Mouse (Mus musculus) forebrain, embryonic 10.5 days (tissue): ENCODE data around the gene Depdc7. TPM values are rescaled to one million over a fixed set of nuclear protein-coding genes. Genes with fewer than 3 reads are reported as not detected.

Source experiments
- DNase-seq: peaks from one replicate; pipeline ENCODE4 v3.0.0-alpha.2; 2017; ENCODE audit warnings: low spot score; ENCODE audit errors: extremely low spot score
- H3K27ac ChIP-seq: fragments of 300-500 bp; sonication (generic); 2 replicates; pipeline ENCODE4 v1.5.1; 2016; ENCODE audit warnings: mild to moderate bottlenecking
- H3K27me3 ChIP-seq: fragments of 300-500 bp; sonication (generic); 2 replicates; pipeline ENCODE4 v1.6.1; 2016; ENCODE audit warnings: mild to moderate bottlenecking; ENCODE audit not compliant: poor library complexity, severe bottlenecking
- H3K36me3 ChIP-seq: fragments of 300-500 bp; sonication (generic); replicated peaks from 2 replicates; pipeline ENCODE4 v1.6.1; 2016; ENCODE audit warnings: mild to moderate bottlenecking, moderate library complexity
- H3K4me1 ChIP-seq: fragments of 300-500 bp; sonication (generic); 2 replicates; pipeline ENCODE4 v1.6.1; 2016
- H3K4me3 ChIP-seq: fragments of 300-500 bp; sonication (generic); 2 replicates; pipeline ENCODE4 v1.5.1; 2016; ENCODE audit warnings: mild to moderate bottlenecking, moderate library complexity
- H3K9me3 ChIP-seq: fragments of 300-500 bp; sonication (generic); 2 replicates; pipeline ENCODE4 v1.6.1; 2016; ENCODE audit warnings: mild to moderate bottlenecking, moderate library complexity
- WGBS: fragments of 180-500 bp; shearing (Covaris S2); methylation state at CpG from one replicate; pipeline ENCODE4 v1.1.7; 2016; 5-methylcytosine and 5-hydroxymethylcytosine counted together
- polyA plus RNA-seq: library from polyadenylated mRNA; unstranded; fragments of >200 nt; fragmentation: Nextera tagmentation; extraction: Ambion mirVana; gene quantifications from 2 replicates; pipeline ENCODE4 v1.2.1, GENCODE M21; 2016

Depdc7 gene
- polyA plus RNA-seq, 1 experiment from 2014 or later: 3.2 TPM

DNA sequence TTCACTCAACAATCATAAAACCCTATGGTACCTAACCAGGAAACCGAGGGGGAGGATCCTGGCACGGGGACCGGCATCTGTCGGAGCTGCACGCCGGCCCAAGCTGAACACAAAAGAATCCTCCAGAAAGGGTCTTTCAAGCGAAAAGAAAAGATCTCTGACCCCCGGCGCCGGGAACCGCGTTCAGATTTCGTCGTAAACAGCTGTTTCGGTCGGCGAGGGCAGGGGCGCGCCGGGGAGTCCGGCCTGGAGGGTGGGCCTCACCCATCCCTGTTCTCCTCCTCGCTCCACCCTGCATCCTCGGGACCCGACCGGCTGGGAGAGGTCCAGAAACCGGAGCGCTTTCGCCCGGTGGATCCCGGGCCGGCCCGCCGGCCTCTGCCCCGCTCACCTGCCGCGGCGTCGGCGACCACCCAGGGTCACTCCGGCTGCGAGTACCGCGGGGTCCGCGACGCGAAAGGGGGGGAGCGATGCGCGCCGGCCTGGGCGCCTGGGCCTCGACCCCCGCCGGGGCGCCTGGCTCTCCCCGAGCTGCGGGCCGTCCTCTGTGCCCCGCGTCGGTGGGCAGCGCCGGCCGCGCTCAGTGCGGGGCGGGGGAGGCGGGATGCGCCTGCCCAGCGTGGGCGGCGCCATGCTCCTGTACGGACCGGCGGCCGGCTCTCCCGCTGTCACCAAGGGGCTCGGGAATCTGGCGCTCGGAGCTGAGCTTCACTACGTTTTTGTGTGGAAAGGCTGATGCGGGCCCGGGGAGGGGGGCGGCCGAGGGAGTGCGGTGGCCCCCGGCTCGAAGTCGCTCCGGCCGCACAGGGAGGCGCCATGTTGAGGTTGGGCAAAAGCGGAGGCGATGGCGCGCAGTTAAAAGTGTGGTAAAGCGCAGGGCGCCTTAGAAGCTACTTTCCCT, 30.8 kb downstream of the Depdc7 start, which contains the start of gene Tcp11l1:
Gene Tcp11l1 (minus strand): TSS at position 585 of the 901 bp plus-strand sequence.
- peaks cover 37% of the 10 kb centered on the region for H3K4me1 ChIP-seq
- H3K36me3 ChIP-seq: peaks cover 4% of the 10 kb centered on the region; the same call in 1 of the 2 replicates
- H3K27me3 ChIP-seq: peaks cover 16% of the 10 kb centered on the region
- under 1% methylated on average over 99 of the region's 99 CpGs for WGBS
- peak within 1 kb of the TSS; percentile 98 for H3K27ac ChIP-seq
- peak; percentile 69 for DNase-seq
- H3K4me3 ChIP-seq: peak within 1 kb of the TSS; percentile 93
- H3K9me3 ChIP-seq: no peaks in the 10 kb centered on the region

DNA sequence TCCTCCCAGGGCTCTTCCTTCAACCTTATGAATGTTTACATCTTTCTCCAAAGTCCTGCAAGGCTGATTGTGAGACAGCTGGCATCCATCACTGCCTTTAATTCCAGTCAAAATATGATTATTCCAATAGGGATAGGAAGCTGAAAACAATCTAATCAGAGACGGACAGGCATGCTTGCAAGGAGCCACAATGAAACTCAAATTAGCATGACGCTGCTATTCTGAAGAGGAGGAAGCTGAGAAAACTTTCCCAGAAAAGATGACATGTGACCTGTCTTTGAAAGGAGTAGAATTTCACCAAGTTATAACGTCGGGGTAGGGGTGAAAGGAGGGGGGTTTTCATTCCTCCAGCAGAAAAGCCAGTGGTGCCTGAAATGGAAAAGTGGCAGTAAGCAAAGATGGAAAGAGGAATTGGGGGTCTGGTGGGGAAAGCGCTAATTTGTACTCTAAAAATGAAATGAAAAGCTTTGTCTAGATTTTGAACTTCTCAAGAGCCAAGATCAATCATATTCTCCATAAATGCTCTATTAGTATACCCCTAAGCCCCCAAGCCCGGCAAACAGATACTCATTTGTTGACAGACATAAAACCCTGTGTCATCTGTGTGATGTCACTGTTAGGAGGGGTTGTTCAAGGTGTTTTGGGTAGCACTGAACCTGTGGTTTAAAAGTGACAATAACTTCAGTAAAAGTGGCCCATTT, 31.9 kb downstream of the Depdc7 start:
- WGBS: 36% methylated on average over 6 of the region's 6 CpGs
- peak overlapping the region; percentile 98; the same call in 1 of the 2 replicates for H3K27ac ChIP-seq

DNA sequence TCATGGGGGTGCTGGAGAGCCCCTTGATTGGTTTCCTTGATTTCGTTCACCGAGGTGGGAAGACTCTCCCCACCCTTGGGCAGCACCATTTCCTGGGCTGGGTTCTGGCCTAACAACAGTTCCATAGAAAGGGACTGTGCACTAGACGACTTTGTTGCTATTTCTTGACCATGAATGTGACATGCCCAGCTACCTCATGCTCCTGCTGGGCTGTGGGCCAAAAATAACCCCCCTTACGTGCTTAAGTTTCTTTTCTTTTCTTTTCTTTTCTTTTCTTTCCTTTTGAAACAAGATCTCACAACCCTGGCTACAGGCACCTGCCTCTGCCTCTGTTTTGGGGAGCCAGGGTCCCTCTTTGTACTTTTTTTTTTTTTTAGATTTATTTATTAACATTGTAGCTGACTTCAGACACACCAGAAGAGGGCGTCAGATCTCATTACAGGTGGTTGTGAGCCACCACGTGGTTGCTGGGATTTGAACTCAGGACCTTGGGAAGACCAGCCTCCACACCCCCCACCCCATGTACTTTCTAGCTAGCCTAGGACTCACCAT, 32.8 kb downstream of the Depdc7 start:
- DNase-seq: no peak
- Histone ChIP-seq H3K9me3 (no peaks in the 10 kb centered on the region), H3K4me3 (no peak overlapping the region), H3K27ac (no peak overlapping the region), H3K36me3 (peaks cover 15% of the 10 kb centered on the region), H3K27me3 (peaks cover 16% of the 10 kb centered on the region), H3K4me1 (peaks cover 48% of the 10 kb centered on the region)
- WGBS: 74% methylated on average over 6 of the region's 6 CpGs

More for the DNA sequence above, 31.9 kb downstream of the Depdc7 start:
- Histone ChIP-seq H3K4me3 (peak overlapping the region; percentile 93), H3K27me3 (peaks cover 16% of the 10 kb centered on the region), H3K36me3 (peaks cover 6% of the 10 kb centered on the region), H3K9me3 (no peaks in the 10 kb centered on the region), H3K4me1 (peaks cover 38% of the 10 kb centered on the region)
- no peak for DNase-seq

DNA sequence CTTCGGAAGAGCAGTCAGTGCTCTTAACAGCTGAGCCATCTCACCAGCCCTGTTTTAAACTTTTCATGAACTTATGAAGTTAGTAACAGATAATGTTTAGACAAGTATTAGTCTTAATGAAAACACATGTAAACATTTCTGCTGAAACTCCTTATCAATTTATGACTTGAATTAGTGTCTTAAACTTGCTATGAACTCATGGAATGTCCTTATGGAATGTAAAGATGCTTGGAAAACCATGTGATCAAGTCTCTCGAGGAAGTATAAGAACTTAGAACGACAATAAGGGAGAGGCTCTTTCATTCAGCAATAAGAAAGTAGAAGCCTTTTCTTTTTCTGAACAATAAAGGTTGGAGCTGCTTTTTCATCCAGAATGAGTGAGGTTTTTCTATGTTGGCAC, 38.3 kb downstream of the Depdc7 start:
- 91% methylated on average over 3 of the region's 3 CpGs for WGBS
- no peaks in the 10 kb centered on the region for H3K27me3 ChIP-seq
- H3K9me3 ChIP-seq: no peaks in the 10 kb centered on the region
- no peak overlapping the region for H3K27ac ChIP-seq
- peaks cover 25% of the 10 kb centered on the region for H3K36me3 ChIP-seq
- DNase-seq: no peak
- H3K4me1 ChIP-seq: peaks cover 12% of the 10 kb centered on the region
- H3K4me3 ChIP-seq: no peak overlapping the region

DNA sequence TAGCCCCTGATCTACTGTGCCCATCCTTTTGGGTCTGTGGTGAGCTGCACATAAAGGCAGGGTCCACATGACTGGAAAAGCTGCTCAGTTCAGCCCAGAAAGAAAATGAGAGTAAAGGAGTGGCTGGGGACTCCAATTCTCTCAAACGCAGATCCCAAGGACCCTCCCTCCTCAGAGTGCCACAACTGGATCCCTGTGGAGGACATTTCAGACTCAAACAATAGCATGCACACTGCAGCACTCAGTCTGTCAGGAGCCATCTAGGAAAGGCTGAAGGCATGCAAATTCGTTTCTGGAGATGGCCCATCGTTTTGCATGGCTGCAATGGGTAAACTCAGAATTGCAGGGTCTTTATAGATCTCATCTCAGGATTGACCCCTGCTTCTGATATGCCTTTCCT, 39.5 kb downstream of the Depdc7 start:
- WGBS: 71% methylated on average over 3 of the region's 3 CpGs
- H3K4me3 ChIP-seq: no peak overlapping the region
- H3K4me1 ChIP-seq: peaks cover 12% of the 10 kb centered on the region
- no peak overlapping the region for H3K27ac ChIP-seq
- H3K27me3 ChIP-seq: no peaks in the 10 kb centered on the region
- DNase-seq: no peak
- H3K36me3 ChIP-seq: peaks cover 24% of the 10 kb centered on the region
- no peaks in the 10 kb centered on the region for H3K9me3 ChIP-seq

DNA sequence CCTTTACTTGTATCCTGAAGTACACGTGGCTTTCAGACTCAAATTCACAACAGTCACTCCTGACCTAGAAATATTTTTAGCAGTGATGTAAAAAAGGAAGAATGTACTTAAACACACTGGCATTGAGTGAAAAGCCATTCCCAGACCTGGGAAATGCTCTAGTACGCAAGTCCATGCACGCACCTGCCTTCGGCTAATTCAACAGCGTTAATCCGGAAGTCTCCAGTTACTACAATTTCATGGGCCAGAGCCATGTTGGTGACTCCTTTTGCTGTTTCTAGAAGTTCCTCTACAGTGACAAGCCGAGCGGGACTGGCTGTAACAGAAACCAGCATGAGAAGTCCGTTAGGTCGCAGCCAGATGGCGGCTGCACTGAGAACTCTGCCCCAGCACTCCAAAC, 43.0 kb downstream of the Depdc7 start:
- no peaks in the 10 kb centered on the region for H3K4me1 ChIP-seq
- H3K27me3 ChIP-seq: no peaks in the 10 kb centered on the region
- no peak overlapping the region for H3K27ac ChIP-seq
- H3K4me3 ChIP-seq: no peak overlapping the region
- no peak for DNase-seq
- no peaks in the 10 kb centered on the region for H3K9me3 ChIP-seq
- WGBS: 90% methylated on average over 11 of the region's 11 CpGs
- peaks cover 21% of the 10 kb centered on the region for H3K36me3 ChIP-seq

DNA sequence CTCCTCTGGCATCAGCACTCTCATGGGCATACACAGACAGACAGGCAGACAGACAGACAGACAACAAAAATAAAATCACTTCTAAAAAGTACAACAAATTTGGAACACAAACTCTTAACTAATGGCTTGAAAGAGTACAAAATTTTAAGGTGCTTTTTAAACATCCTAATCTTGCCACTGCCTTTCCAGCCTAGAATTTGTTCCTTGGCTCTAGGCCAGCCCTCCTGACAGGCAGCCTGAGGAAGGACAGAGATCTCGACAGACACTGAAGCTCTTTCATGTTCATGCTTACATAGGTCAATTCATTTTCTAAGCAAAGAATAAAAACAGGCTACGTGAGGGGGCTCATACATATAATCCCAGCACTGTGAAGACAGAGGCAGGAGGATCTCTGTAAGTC, 50.1 kb downstream of the Depdc7 start:
- Histone ChIP-seq H3K27ac (no peak overlapping the region), H3K36me3 (peaks cover 4% of the 10 kb centered on the region), H3K4me1 (peaks cover 18% of the 10 kb centered on the region), H3K4me3 (no peak overlapping the region), H3K27me3 (no peaks in the 10 kb centered on the region), H3K9me3 (no peaks in the 10 kb centered on the region)
- WGBS: 84% methylated on average over 2 of the region's 2 CpGs
- no peak for DNase-seq

DNA sequence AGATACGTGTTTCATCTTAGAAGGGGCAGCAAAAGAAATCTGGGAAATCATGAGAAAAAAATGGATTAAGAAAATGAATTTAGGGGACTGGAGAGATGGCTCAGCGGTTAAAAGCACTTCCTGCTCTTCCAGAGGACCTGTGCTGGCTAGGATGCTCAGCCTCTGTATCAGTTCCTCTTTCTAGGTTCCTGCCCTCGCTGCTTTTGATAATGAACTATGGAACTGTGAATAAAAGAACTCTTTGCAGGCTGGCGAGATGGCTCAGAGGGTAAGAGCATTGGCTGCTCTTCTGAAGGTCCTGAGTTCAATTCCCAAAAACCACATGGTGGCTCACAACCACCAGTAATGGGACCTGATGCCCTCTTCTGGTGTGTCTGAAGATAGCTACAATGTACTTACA, 52.0 kb downstream of the Depdc7 start:
- no peak for DNase-seq
- no peaks in the 10 kb centered on the region for H3K27me3 ChIP-seq
- no peaks in the 10 kb centered on the region for H3K9me3 ChIP-seq
- H3K27ac ChIP-seq: no peak overlapping the region
- peaks cover 18% of the 10 kb centered on the region for H3K4me1 ChIP-seq
- no peak overlapping the region for H3K4me3 ChIP-seq
- H3K36me3 ChIP-seq: no peaks in the 10 kb centered on the region
- 82% methylated on average over 4 of the region's 4 CpGs for WGBS

DNA sequence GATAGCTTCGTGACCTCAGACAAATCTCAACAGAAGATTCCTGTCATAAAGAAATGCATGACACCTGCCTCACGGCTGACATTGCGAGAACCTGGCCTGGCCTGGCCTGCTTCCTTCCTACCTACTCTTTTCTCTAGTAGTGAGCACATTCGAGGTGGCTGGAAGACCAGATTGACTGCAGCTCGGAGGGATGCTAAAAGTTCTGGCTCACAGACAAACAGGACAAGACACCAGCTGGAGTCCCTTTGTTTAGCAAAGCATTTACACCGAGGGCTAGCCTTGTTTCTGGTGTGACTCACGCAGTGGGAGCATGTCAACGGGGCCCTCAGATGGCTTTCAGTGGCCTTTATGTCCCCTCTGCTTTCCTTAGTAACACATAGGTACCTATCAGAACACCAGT, 54.0 kb downstream of the Depdc7 start:
- WGBS: 84% methylated on average over 8 of the region's 8 CpGs

DNA sequence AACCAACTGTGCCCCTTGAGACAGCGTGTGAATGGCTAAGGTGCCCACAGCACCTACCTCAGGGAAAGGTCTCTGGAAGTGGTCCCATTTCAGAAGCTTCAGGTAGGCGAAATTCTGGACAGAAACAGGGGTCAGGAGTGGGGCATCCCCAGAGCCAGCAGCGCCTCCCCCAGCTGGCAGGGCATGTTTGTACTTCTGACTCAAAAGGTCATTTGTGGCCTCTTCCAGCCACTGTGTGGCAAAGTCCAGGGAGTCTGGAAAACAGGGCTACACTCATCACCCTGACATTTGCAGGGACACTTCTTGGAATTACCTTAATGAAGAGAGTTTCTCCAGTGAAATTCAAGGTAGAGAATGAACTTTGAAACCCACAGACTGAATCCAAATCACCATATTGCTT, 54.4 kb downstream of the Depdc7 start:
- peaks cover 21% of the 10 kb centered on the region for H3K4me1 ChIP-seq
- H3K36me3 ChIP-seq: peaks cover 14% of the 10 kb centered on the region
- H3K27me3 ChIP-seq: no peaks in the 10 kb centered on the region
- no peak for DNase-seq
- WGBS: 83% methylated on average over 3 of the region's 3 CpGs
- H3K27ac ChIP-seq: no peak overlapping the region
- H3K9me3 ChIP-seq: no peaks in the 10 kb centered on the region
- H3K4me3 ChIP-seq: no peak overlapping the region

More for the DNA sequence above, 54.0 kb downstream of the Depdc7 start:
- peaks cover 10% of the 10 kb centered on the region for H3K36me3 ChIP-seq
- H3K4me1 ChIP-seq: peaks cover 21% of the 10 kb centered on the region
- H3K4me3 ChIP-seq: no peak overlapping the region
- H3K27me3 ChIP-seq: no peaks in the 10 kb centered on the region
- H3K9me3 ChIP-seq: no peaks in the 10 kb centered on the region
- no peak for DNase-seq
- H3K27ac ChIP-seq: no peak overlapping the region

DNA sequence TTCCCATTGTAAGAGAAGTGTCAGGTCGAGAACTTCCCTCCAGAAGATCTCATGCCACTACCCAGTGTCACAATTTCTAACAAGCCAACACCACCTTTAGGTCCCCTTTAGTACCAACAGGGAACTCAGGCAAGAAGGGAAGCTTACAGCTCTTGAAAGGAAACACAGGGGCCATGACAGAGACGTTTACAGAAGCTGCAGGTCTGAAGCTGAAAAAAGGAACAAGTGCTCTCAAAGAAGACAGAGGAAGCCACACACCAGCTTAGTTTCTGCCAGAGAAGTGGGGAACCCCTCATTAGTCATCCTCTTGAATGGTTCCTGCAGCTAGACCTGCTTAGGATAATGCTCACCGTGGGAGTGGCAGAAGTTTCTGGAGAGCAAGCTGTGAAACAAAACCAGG, 55.4 kb downstream of the Depdc7 start:
- H3K27me3 ChIP-seq: no peaks in the 10 kb centered on the region
- no peak overlapping the region for H3K4me3 ChIP-seq
- no peaks in the 10 kb centered on the region for H3K9me3 ChIP-seq
- WGBS: 74% methylated on average over 3 of the region's 3 CpGs
- H3K27ac ChIP-seq: no peak overlapping the region
- peaks cover 21% of the 10 kb centered on the region for H3K4me1 ChIP-seq
- H3K36me3 ChIP-seq: peaks cover 21% of the 10 kb centered on the region
- DNase-seq: no peak

DNA sequence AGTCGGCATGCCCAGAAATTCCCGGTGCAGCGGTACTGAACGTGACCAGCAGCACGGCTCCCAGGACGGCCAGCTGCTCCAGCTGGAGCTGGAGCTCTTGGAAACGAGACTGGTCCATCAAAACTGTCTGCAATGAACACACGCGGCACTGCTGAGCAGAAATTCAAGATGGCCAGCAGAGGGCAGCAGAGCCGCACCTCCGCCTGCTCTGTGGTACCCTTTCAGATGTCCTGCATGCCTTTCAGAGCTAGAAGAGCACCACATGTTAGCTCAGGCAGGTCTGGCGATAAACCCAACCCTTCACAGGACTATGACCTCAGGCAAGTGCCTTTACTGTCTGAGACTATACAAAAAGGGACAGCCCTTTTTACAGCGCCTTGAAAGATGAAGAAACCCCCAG, 57.3 kb downstream of the Depdc7 start:
- WGBS: 17% methylated on average over 13 of the region's 13 CpGs
- DNase-seq: peak; percentile 84
- Histone ChIP-seq H3K4me3 (no peak overlapping the region), H3K9me3 (no peaks in the 10 kb centered on the region), H3K27me3 (no peaks in the 10 kb centered on the region), H3K4me1 (peaks cover 17% of the 10 kb centered on the region), H3K27ac (no peak overlapping the region), H3K36me3 (peaks cover 36% of the 10 kb centered on the region)

DNA sequence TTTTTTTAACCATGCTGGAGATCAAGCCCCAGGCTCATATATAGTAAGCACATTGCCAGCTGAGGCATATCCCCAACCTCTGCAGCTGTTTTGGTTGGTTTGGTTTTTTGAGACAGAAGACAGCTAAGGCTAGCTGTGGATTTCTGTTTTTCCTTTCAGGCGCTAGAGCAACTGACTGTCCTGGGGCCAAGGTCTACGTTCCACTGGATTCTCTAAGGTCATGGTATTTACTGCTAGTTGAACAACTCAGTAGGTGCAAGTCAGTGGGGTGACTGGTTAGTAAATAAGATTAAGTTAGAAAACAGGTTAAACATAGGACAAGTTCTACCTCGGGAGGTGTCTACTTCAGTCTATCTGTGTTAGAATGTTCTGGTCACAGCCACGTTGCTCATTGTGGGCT, 57.9 kb downstream of the Depdc7 start:
- Histone ChIP-seq H3K36me3 (peaks cover 36% of the 10 kb centered on the region), H3K4me1 (peaks cover 11% of the 10 kb centered on the region), H3K9me3 (no peaks in the 10 kb centered on the region), H3K27ac (no peak overlapping the region), H3K4me3 (no peak overlapping the region), H3K27me3 (no peaks in the 10 kb centered on the region)
- 93% methylated on average over 4 of the region's 4 CpGs for WGBS
- no peak for DNase-seq
